Mouse (Mus musculus) left cerebral cortex, postnatal 10 days (tissue): ENCODE data around the gene Car9. TPM values are rescaled to one million over a fixed set of nuclear protein-coding genes. Genes with fewer than 3 reads are reported as not detected.
"Not testable (repeated sequence)": the region's sequence is repeated elsewhere in the genome, so short reads cannot be mapped to it uniquely, and the experiment has no call there.

ENCODE experiments used
- DNase-seq, 2 experiments: peaks; one replicate each; pipeline ENCODE4 v3.0.0; 2021 to 2022; ENCODE audit warnings: low spot score in 2 of 2, mixed read lengths in 1 of 2; ENCODE audit errors: extremely low spot score in 1 of 2
- intact Hi-C: fragments of 180-260 bp; cut with DNase I; formaldehyde crosslinking; loops from one replicate; pipeline ENCODE4 v1.15.1; 2025
- total RNA-seq, 2 experiments: library from RNA; stranded (reverse); gene quantifications; 2 replicates each; pipeline ENCODE4 v1.2.3; 2021

Gene Car9
- total RNA-seq, result under 1 TPM in 1 of 2 experiments, not detected in 1; 0.45 TPM

DNA sequence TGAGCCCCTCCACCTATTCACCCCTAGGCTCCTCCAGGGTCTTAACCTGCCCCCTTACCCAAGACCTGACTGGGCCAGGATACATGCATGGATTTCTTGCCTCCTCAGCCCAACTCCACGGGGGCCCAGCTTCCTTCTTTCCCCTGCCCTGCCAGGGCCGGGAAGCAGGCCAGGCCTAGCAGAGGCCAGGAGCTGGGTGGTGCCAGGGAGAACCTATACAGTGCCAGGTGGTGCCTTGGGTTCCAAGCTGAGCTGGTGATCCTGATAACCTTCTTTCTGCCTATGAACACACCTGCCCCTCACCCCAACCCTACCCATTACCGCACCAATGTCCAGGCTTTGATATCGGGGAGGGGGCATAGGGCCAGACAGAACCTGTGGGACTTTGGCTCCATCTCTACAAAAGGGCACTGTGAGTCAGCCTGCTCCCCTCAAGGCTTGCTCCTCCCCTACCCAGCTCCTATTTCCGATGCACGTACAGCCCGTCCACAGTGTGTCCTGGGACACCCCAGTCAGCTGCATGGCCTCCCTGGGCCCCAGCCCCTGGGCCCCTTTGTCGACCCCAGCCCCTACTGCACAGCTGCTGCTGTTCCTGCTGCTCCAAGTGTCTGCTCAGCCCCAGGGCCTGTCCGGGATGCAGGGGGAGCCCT lies at the start of gene Car9:
Gene Car9, plus strand, starts transcription at position 431 of the 650 bp plus-strand sequence.
- intact Hi-C loops, result no loop called here
- no peak for DNase-seq

DNA sequence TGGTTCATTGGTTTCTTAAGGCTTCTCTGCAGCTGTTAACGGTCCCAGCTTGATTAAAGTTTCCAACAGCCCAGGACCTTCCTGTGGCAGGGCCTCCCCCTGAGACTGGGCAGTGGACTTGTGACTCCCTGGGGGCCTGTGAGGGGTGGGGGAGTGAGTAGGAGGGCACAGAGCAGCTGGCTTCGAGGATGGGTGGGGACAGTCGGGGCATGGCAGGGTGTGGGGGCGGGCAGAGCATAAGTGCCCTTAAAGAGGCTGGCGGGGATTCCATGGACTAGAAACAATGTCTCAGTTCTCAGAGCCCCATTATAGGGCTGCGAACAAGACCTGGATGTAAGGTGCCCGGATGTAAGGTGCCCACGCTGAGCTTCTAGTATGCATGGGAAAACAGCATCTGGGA lies 49.6 kb upstream of the Car9 start:
- intact Hi-C loops, result no loop called here
- no peak for DNase-seq

DNA sequence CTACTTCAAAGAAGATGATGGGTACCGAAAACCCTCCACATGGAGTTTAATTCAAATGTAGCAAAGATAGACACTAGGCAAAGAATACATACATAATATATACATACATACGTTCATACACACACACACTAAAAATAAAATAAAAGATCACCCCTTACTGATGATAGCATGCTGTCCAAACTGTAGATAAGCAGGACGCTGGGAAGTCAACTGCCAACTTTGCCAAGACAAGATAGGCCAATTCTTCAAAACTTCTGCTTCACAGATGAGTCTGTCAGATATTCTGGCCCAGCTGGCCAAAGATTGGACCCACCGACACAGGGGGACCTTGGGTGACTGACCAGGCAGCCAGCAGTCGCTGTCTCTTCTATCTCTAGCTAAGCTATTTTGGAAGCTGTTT lies 43.7 kb upstream of the Car9 start:
- intact Hi-C loops, result no loop called here

DNA sequence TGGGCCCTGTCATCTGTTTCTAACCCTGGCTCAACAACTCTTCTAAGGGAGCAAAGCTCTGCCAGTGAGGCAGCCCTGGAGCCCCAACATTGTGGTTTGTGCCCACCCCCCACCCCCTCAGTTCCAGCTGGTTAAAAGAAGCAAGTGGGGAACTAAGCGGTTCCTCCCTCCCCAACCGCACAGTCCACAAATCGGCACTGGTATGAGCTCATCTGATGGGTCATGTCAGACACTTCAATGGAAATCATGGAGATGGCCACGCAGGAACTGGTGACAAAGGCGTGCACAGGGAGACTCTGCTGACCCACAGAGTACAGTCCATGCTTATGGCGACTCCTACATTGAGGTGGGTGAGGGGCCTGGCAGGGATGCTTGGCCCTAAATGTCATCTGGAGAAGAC lies 40.8 kb upstream of the Car9 start:
- intact Hi-C loops, result no loop called here
- DNase-seq, result no peak

More for the DNA sequence above, 43.7 kb upstream of the Car9 start:
- no peak for DNase-seq

DNA sequence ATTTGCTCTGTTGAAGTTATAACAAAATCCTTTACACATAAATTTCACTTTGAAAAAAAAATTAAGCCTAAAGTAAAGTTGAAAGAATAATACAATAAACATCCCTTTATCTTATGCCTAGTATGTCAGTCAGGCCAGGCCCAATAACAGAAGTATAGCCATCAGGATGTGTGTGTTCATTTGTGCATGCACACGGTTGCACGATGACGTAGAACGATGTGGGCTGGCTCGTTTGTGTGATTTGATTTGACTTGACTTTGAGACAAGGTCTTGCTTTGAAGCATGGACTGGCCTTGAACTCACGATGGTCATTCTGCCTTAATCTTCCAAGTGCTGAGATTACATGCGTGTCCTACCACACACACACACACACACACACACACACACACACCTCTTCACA lies 39.9 kb upstream of the Car9 start:
- DNase-seq, result no peak
- intact Hi-C loops, result no loop called here

DNA sequence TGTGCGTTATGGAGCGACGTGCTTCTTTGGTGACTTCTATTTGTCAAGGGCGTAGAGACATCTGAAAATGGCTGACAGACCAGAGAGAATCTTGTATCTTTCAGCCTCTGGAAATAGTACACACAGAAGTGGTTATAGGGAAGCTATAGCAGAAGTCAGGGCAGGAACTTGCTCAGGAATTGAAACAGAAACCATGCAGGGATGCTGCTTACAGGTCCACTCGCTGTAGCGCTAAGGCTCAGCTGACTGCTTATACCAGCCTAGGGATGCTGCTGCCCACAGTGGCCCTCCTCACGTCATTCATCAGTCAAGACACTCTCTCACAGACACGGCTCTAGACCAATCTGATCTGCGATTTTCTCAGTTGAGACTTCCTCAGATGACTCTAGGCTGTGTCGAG lies 36.5 kb upstream of the Car9 start:
- intact Hi-C loops, result no loop called here
- DNase-seq, result no peak

DNA sequence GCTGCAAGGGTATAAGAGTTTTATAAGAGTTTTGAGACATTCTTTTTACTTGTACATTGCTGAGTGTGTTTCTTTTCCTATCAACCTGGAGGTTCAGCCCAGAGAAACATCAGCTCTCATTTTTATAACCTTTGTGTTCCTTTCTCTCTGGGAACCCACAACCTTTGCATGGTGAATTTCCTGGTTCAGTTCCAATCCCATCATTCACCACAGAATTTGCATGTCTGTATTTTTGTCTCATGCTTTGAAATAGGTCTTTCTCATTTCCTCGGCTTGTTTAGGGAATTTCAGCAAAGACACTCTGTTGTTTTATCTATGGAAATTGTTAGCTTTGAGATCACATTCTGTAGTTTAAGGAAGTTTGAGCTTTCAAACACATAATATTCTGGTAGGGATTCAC lies 33.1 kb upstream of the Car9 start:
- no peak for DNase-seq

DNA sequence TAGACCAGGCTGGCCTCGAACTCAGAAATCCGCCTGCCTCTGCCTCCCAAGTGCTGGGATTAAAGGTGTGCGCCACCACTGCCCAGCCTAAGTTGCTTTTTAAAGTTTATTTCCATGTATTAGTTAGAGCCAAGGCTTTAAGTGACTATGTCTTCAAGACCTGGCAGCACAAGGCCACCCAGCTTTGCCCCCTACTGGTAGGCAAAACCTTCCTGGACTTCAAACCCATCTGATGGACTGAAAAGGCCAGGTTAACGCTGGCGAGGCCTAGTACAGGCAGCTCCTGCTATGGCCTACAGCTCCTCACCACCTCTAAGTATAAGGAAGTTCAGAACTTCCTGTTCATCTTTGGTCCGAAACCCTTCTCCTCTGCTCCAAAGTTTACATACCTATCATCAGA lies 30.2 kb upstream of the Car9 start:
- no peak for DNase-seq
- intact Hi-C loops, result loop anchor here (5.0 kb wide), 1 partner anchor 34 kb away; the partner anchor contains the start of gene Tesk1

More for the DNA sequence above, 33.1 kb upstream of the Car9 start:
- intact Hi-C loops, result no loop called here

DNA sequence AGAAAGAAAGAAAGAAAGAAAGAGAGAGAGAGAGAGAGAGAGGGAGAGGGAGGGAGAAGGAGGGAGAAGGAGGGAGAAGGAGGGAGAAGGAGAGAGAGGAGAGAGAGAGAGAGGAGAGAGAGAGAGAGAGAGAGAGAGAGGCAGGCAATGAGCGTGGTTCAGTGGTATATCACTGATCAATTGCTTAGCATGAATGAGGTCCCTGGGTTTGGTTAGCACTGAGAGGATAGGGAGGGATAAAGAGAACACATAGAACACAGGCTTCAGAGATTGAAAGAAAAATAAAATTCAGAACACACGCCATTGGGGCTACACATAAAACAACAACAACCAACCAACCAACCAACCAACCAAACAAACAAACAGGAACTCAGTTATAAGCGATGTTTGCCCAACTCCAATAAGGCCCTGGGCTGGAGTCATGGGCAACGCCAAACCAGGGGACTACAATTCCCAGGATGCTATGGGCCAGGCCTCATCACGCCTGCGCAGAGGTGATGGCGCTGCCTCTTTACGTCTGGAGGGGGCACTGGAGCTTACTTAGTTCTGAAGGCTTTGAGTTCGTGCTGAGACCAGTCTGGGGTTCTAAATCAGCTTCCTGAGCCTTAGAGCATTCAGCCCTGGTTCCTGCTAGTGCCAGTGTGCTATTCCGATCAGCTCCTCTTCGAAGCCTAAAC lies 28.8 kb upstream of the Car9 start:
- intact Hi-C loops, result loop anchor here (5.0 kb wide), 1 partner anchor 36 kb away; the partner anchor contains the start of gene Tesk1
- DNase-seq, result peak; percentile 80 to 90

DNA sequence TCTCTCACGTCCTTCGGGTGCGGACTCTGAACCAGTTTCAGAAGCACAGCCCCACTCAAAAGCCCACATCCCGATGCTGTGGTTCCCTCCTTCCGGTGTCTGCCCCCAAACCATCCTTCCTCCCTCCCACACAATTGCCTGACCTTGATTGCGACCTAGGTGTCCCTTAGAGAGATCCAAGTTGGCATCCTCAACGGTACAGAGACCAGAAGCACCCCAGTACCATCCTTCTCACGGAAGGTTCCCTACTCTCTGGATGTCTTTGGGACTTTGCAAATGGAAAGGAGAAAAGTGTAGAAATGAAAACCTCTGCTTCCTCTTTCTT lies 28.3 kb upstream of the Car9 start:
- intact Hi-C loops, result loop anchor here (5.0 kb wide), 1 partner anchor 36 kb away; the partner anchor contains the start of gene Tesk1

DNA sequence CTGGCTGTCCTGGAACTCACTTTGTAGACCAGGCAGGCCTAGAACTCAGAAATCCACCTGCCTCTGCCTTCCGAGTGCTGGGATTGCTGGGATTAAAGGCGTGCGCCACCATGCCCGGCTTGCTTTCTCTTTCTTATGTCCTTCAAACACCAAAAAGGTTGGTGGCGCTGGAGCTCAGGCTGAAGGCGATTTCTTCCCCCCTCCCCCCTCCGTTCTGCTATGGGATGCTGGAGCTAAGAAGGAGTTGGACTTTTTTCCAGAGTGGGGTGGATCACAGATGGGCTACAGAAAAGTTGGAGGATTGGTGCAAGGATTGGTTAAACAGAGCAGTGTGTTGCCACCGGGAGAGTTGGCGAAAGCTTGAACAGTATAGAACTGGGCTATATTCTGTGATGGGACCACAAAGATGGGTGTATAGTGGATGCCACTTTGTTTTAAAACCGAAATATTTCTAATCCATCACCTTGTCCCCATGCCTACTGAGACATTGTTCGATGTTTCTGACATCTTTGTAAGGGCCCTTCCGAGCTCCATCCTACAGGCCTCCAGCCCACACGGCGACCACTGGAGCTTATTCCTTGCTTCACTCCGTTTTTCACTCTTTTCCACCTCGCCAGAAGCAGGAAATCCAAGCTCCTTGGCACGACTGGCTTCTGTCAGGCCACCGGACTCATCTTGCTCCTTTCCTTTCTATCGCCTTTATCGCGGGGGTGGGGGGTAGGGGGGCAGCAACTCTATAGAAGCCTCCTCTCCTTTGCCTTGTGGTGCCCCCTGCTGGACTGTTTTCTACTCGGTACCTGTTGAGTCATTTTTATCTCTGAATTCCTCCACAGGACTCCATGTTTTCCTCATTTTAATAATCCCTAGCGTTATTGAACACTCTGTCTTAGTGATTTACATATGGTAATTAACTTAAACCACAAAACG lies 27.6 kb upstream of the Car9 start:
- DNase-seq, result peak in 1 of 2 experiments; percentile 82
- intact Hi-C loops, result loop anchor here (5.0 kb wide), 1 partner anchor 37 kb away; the partner anchor contains the start of gene Tesk1

More for the DNA sequence above, 28.3 kb upstream of the Car9 start:
- DNase-seq, result no peak

DNA sequence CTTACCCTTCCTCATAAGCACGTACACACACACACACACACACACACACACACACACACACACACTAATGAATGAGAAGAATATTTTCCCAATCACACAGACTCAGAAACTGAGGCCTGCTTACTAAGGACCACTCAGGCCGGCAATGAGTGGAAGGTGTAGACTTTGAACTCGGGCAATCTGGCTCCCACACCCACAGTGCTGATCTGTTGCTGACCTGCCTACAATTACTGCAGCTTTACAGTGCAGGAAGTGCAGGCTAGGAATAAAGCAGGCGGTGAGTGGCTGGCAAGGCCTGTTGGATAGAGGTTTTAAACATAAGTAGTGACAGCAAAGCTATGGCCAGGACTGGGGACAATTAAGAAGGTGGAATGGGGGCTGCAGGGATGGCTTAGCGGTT lies 25.8 kb upstream of the Car9 start:
- no peak for DNase-seq
- intact Hi-C loops, result no loop called here

DNA sequence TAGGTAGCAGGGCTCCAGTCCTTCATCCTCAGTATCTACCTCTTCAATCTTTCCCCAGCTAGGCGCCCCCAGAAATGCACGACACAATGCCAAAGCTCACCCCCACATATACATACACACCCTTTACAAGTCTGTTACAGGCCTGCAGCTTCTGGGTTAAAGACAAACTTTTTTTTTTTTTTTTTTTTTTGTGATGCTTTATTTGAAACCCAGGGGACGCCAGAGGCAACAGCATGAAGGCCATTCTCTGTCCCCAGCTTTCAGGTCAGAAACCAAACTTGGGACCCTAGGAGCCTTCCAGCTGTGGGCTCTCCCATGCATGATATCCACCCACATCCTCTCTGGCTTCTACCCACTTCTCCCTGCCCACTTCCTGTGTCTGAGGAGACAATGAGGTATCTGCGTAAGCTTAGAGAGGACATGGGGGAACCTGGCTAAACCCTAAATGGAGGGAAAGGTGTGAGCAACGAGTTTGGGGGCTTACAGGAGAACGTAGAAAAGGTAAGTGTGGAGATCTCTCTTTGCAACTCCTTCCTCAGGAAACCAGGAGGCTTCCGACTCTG lies 24.8 kb upstream of the Car9 start:
- intact Hi-C loops, result no loop called here
- no peak for DNase-seq

DNA sequence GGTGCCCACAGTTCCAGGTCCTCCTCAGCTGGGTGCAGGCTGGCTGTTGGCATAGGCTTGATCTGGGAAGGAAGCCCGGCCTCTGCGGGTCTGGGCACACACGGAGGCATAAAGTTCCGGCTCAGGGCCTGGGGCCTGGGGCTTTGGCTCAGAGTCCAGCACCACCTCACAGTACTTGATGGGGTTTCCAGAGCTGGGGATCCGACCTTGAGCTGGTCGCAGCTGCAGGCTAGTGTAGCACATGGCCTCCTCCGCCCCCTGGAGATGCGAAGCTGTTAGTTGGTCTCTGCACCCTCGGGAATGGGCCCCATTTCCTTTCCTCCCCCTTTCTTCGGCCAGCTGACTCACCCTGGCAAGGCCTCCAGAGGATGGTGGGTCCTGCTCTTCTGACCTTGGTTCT lies 24.2 kb upstream of the Car9 start:
- DNase-seq, result no peak
- intact Hi-C loops, result no loop called here

DNA sequence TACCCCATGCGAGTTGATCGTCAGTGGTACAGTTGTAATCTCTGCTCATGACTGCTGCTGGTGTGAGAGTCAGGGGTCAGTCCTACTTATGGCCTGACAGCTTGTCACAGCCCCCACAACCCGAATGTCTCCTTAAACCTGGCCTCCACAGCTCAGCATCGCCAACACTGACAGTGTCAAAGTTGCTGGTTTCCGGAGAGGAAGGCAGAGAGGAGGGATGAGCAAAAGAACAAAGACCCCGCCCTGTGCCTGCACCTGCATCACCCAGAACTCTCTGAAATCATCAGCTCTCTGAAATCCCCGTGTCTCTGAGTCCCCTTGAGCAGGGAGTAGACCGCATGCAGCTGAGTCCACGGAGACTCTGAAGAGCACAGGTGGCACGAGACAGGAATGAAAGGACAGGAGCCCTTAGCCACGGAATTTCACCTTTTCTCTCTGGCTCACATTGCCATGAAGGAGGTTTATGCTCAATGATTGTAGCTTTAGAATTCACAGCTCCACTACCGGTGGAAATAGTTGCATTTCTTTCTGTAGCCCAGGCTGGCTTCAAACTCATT lies 23.2 kb upstream of the Car9 start, which contains the start of gene Sit1:
Gene Sit1, minus strand, starts transcription at position 200 of the 557 bp plus-strand sequence.
- DNase-seq, result no peak
- intact Hi-C loops, result no loop called here

DNA sequence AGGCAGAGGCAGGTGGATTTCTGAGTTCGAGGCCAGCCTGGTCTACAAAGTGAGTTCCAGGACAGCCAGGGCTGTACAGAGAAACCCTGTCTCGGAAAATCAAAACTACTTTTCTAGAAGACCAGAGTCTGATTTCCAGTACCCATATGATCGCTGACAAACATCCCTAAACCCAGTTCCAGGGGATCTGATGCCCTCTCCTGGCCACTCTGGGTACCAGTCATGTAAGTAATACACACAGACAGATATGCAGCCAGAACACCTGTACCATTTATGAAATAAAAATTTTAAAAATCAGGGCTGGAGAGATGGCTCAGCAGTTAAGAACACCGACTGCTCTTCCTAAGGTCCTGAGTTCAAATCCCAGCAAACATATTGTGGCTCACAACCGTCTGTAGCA lies 21.1 kb upstream of the Car9 start:
- DNase-seq, intact Hi-C loops: not testable (repeated sequence)

DNA sequence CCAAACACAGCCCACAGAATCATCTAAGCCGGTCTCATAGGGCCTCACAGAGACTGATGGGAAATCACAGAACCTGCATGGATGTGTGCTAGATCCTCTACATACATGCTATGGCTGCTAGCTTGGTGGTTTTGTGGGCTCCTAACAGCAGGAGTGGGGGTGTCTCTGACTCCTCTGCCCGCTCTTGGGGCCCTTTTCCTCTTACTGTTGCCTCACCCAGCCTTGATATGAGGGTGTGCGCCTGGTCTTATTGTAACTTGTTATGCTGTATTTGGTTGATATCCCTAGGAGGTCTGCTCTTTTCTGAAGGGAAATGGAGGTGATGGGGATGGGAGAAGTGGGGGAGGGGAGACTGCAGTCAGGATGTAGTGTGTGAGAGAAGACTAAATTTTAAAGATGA lies 17.2 kb upstream of the Car9 start:
- intact Hi-C loops, result loop anchor here (1.0 to 5.0 kb wide), 3 partner anchors 38 to 69 kb away; no protein-coding TSS in a partner anchor
- no peak for DNase-seq

DNA sequence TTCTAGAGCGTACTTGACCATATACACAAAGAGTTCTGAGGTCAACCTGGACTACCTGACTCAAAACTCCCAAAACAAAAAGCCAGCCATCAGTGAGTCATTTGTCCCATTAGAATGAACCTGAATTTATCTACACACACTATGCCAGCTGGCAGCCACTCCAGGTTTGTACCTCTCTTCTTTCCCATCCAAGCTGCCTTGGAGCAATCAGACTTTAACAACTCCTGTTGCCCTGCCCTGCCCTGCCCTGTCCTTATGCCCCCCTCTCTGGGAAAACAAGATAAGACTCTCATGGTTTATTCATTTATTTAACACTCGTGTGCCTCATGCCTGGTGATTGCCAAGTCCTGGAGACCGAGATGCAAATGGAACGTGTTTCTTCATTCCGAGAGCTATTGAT lies 16.0 kb upstream of the Car9 start:
- intact Hi-C loops, result loop anchor here (5.0 kb wide), 2 partner anchors 36 to 66 kb away; no protein-coding TSS in a partner anchor

More for the DNA sequence above, 16.0 kb upstream of the Car9 start:
- DNase-seq, result no peak
